In the genomic region with DNA sequence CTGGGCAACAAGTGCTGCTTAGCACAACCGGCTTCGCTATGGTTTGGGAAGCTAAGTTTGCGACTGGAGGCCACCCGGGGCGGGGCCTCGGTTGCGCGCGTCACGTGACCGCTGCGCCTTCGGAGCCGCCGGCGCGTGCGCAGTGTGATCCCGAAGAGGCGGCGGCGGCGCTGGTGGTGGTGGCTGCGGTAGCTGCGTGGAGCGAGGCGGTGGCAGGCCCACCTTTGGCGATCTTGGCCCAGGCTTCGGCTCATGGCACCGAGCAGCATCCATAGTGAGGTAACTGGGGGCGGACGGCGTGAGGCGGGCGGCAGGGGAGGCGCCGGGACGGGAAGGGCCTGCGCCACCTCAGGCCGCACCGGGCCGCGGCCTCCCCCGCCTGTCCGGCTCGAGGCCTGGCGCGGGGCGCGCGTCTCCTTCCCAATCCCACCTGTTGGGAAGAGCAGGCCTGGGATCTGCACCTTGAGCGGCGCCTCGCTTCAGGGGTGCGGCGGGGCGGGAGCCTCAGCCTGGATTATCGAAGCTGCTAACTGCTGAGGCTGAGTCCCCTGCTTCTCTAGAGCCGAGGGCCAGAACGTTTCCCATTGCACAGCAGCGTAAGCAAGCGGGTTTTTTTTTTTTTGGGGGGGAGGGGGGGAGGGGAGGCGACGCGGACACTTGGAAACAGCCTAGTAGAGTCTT, we compare ENCODE assay signal across 8 mouse cellular contexts. TPM values are rescaled to one million over a fixed set of nuclear protein-coding genes. Genes with fewer than 3 reads are reported as not detected.
A peak's percentile ranks its signal among the peaks of the same experiment; 100 is the strongest.
DNase-seq lines count a peak whose midpoint lies in the region; ATAC-seq and TF ChIP-seq lines count a peak whose summit lies in the region.

A gene (plus strand): TSS at position 144 of the 681 bp plus-strand sequence.

- H3K9ac ChIP-seq in heart, embryonic 15.5 days = peak within 1 kb of the TSS; percentile 88
- H3K9ac ChIP-seq in liver, embryonic 14.5 days (replicated peaks) = peak within 1 kb of the TSS; percentile 97
- peak within 1 kb of the TSS; percentile 90 for H3K9ac ChIP-seq in neural tube, embryonic 11.5 days (ENCODE audit: low read length)
- H3K9ac ChIP-seq in stomach, postnatal 0 days (ENCODE audit: low read length) = peak within 1 kb of the TSS; percentile 91

- peak within 1 kb of the TSS; percentile 91 for H3K4me3 ChIP-seq in forebrain, embryonic 10.5 days
- peak within 1 kb of the TSS; percentile 76 for H3K4me3 ChIP-seq in heart, embryonic 15.5 days
- H3K4me3 ChIP-seq in liver, embryonic 14.5 days (ENCODE audit: insufficient read depth in 1 of 2, low read depth in 2 of 2, low read length in 2 of 2) = peak within 1 kb of the TSS; percentile 85 to 99
- H3K4me3 ChIP-seq in neural tube, embryonic 11.5 days (ENCODE audit: low read depth, low read length) = peak within 1 kb of the TSS; percentile 91
- peak within 1 kb of the TSS; percentile 93 for H3K4me3 ChIP-seq in stomach, postnatal 0 days (ENCODE audit: low read depth, low read length)

- peaks cover 22% of the 10 kb centered on the region for H3K4me1 ChIP-seq in forebrain, embryonic 10.5 days
- H3K4me1 ChIP-seq in heart, embryonic 15.5 days (replicated peaks) = peaks cover 23% of the 10 kb centered on the region
- H3K4me1 ChIP-seq in liver, embryonic 14.5 days (replicated peaks; ENCODE audit: control insufficient read depth in 2 of 2, insufficient read depth in 2 of 2, low read length in 1 of 2) = peaks cover 8 to 16% of the 10 kb centered on the region in 2 experiments
- peaks cover 2% of the 10 kb centered on the region; the same call in 1 of the 2 replicates for H3K4me1 ChIP-seq in neural tube, embryonic 11.5 days (ENCODE audit: control insufficient read depth, insufficient read depth, low read length)
- peaks cover 6% of the 10 kb centered on the region; the same call in 1 of the 2 replicates for H3K4me1 ChIP-seq in stomach, postnatal 0 days (replicated peaks; ENCODE audit: control insufficient read depth, insufficient read depth)

- no peaks in the 10 kb centered on the region for H3K9me3 ChIP-seq in forebrain, embryonic 10.5 days
- H3K9me3 ChIP-seq in heart, embryonic 15.5 days (replicated peaks) = no peaks in the 10 kb centered on the region
- H3K9me3 ChIP-seq in liver, embryonic 14.5 days (ENCODE audit: control insufficient read depth, low read length) = no peaks in the 10 kb centered on the region
- no peaks in the 10 kb centered on the region for H3K9me3 ChIP-seq in neural tube, embryonic 11.5 days (ENCODE audit: control insufficient read depth, low read length)
- no peaks in the 10 kb centered on the region for H3K9me3 ChIP-seq in stomach, postnatal 0 days (ENCODE audit: control insufficient read depth, low read length)

- peak; percentile 89 for DNase-seq in c-Kit-negative CD71-positive TER-119-positive erythroid progenitor cells, embryonic 14.5 days (ENCODE audit: low read depth, low spot score)
- DNase-seq in forebrain, embryonic 10.5 days (ENCODE audit: extremely low spot score, low spot score) = peak; percentile 85
- DNase-seq in kidney, postnatal 25 days = peak; percentile 94 to 95
- peak; percentile 75 to 81 (median 79) for DNase-seq in liver, embryonic 14.5 days (ENCODE audit: low read depth in 3 of 3, low spot score in 3 of 3)
- DNase-seq in neural tube, embryonic 11.5 days (ENCODE audit: low spot score) = peak; percentile 94
- peak; percentile 89 for DNase-seq in stomach, postnatal 0 days (ENCODE audit: low spot score)

- no peak for TF ChIP-seq EP300 in liver, embryonic 14.5 days (IDR thresholded peaks at IDR 0.05; ENCODE audit: low read depth)
- TF ChIP-seq EP300 in stomach, postnatal 0 days (optimal IDR thresholded peaks at IDR 0.05) = no peak

- WGBS in forebrain, embryonic 10.5 days = under 1% methylated on average over 65 of the region's 65 CpGs
- WGBS in heart, embryonic 15.5 days = under 1% methylated on average over 65 of the region's 65 CpGs
- WGBS in liver, embryonic 14.5 days (ENCODE audit: insufficient replicate concordance) = under 1% methylated on average over 65 of the region's 65 CpGs
- under 1% methylated on average over 56 of the region's 65 CpGs for WGBS in neural tube, embryonic 11.5 days
- under 1% methylated on average over 55 of the region's 65 CpGs for WGBS in stomach, postnatal 0 days

- peaks cover 17% of the 10 kb centered on the region for H3K36me3 ChIP-seq in forebrain, embryonic 10.5 days (replicated peaks)
- no peaks in the 10 kb centered on the region for H3K36me3 ChIP-seq in heart, embryonic 15.5 days
- no peaks in the 10 kb centered on the region; the same call in 1 of the 2 replicates for H3K36me3 ChIP-seq in liver, embryonic 14.5 days (replicated peaks; ENCODE audit: control insufficient read depth, insufficient read depth, low read depth)
- H3K36me3 ChIP-seq in neural tube, embryonic 11.5 days (ENCODE audit: control insufficient read depth, insufficient read depth, low read length) = no peaks in the 10 kb centered on the region
- no peaks in the 10 kb centered on the region for H3K36me3 ChIP-seq in stomach, postnatal 0 days (ENCODE audit: control insufficient read depth, insufficient read depth, low read length)

- H3K27me3 ChIP-seq in forebrain, embryonic 10.5 days (ENCODE audit: poor library complexity, severe bottlenecking) = no peaks in the 10 kb centered on the region
- H3K27me3 ChIP-seq in heart, embryonic 15.5 days = no peaks in the 10 kb centered on the region
- no peaks in the 10 kb centered on the region for H3K27me3 ChIP-seq in liver, embryonic 14.5 days (ENCODE audit: control insufficient read depth, insufficient read depth, low read length)
- H3K27me3 ChIP-seq in neural tube, embryonic 11.5 days (ENCODE audit: control insufficient read depth, insufficient read depth, low read length) = no peaks in the 10 kb centered on the region
- no peaks in the 10 kb centered on the region for H3K27me3 ChIP-seq in stomach, postnatal 0 days (ENCODE audit: control insufficient read depth, insufficient read depth, low read length)

- peak within 1 kb of the TSS; percentile 96 for H3K27ac ChIP-seq in forebrain, embryonic 10.5 days
- peak within 1 kb of the TSS; percentile 87 for H3K27ac ChIP-seq in heart, embryonic 15.5 days
- H3K27ac ChIP-seq in liver, embryonic 14.5 days = peak within 1 kb of the TSS; percentile 84
- peak within 1 kb of the TSS; percentile 53; the same call in 1 of the 2 replicates for H3K27ac ChIP-seq in neural tube, embryonic 11.5 days (ENCODE audit: low read depth, low read length)
- H3K27ac ChIP-seq in stomach, postnatal 0 days (replicated peaks) = peak within 1 kb of the TSS; percentile 92

- peak; percentile 85 for ATAC-seq in CD4-positive, CD25-positive, alpha-beta regulatory T cell, adult 4 months
- peak; percentile 92 for ATAC-seq in heart, embryonic 15.5 days (replicated peaks; ENCODE audit: insufficient number of reproducible peaks, insufficient read depth, low FRiP score, low read depth)
- peak; percentile 93 for ATAC-seq in liver, embryonic 14.5 days (ENCODE audit: insufficient read depth)
- peak; percentile 94 for ATAC-seq in neural tube, embryonic 11.5 days (ENCODE audit: insufficient read depth, low FRiP score, low TSS enrichment)
- peak; percentile 96 for ATAC-seq in stomach, postnatal 0 days (ENCODE audit: low FRiP score, low TSS enrichment)

- peak within 1 kb of the TSS; percentile 69 for H3K4me2 ChIP-seq in heart, embryonic 15.5 days
- H3K4me2 ChIP-seq in liver, embryonic 14.5 days (ENCODE audit: low read depth) = peak within 1 kb of the TSS; percentile 85
- peak within 1 kb of the TSS; percentile 55 for H3K4me2 ChIP-seq in neural tube, embryonic 11.5 days (ENCODE audit: low read depth)
- peak within 1 kb of the TSS; percentile 55 for H3K4me2 ChIP-seq in stomach, postnatal 0 days (replicated peaks; ENCODE audit: low read depth)

- no peak for TF ChIP-seq CTCF in liver, embryonic 14.5 days (IDR thresholded peaks at IDR 0.05; ENCODE audit: low read depth)
- TF ChIP-seq CTCF in stomach, postnatal 0 days (IDR thresholded peaks at IDR 0.05; ENCODE audit: low read depth) = no peak

RNA-seq across cellular contexts. Expression of the gene that starts here (rescaled TPM):
- 100 to 1,000 TPM in 1 of 2 experiments, 10 to 100 TPM in 1; 99.3 to 103 TPM for polyA plus RNA-seq in CD4-positive, CD25-positive, alpha-beta regulatory T cell, adult 4 months (2017; shearing (Covaris generic))
- polyA plus RNA-seq in forebrain, embryonic 10.5 days (2016; fragmentation: Nextera tagmentation; extraction: Ambion mirVana) = 63.5 and 67.8 TPM in 2 replicates
- 27.8 and 31.2 TPM in 2 replicates for polyA plus RNA-seq in heart, embryonic 15.5 days (2015; fragmentation: Nextera tagmentation; extraction: Ambion mirVana)
- polyA plus RNA-seq in liver, embryonic 14.5 days (2012; rRNA removed) = 5.8 and 9.1 TPM in 2 replicates
- 14.3 and 14.5 TPM in 2 replicates for polyA plus RNA-seq in liver, embryonic 14.5 days (2014; fragmentation: Nextera tagmentation; extraction: Ambion mirVana)
- 57.3 and 57.9 TPM in 2 replicates for polyA plus RNA-seq in neural tube, embryonic 11.5 days (2014; fragmentation: Nextera tagmentation; extraction: Ambion mirVana)
- polyA plus RNA-seq in stomach, postnatal 0 days (2015; fragmentation: Nextera tagmentation; extraction: Ambion mirVana) = 17.6 and 18.2 TPM in 2 replicates

Comparison
In these comparisons a context has a peak if more than half of its experiments do, and no peak if none do; other contexts are left out.
1. Peak in every context shown above with its lines: DNase-seq, ATAC-seq, H3K4me3 ChIP-seq and H3K27ac ChIP-seq.